Mouse (Mus musculus) kidney, embryonic 16.5 days (tissue): ENCODE measurements at regions not wholly inside any gene's neighbourhood (a gene's known extent, or its start where the extent isn't known, plus 50 kb on each side); places are given as distances from the start of the nearest gene placed in this dataset.

Experiments
- ATAC-seq: fragments of 200-750 bp; cut with Nextera tagmentation; 2 replicates; pipeline ENCODE4 v1.8.0; 2017; ENCODE audit warnings: moderate TSS enrichment; ENCODE audit not compliant: low FRiP score, low TSS enrichment
- H3K27ac ChIP-seq: fragments of 300-500 bp; sonication (generic); 2 replicates; pipeline ENCODE4 v1.5.1; 2014; ENCODE audit warnings: low read length
- H3K27me3 ChIP-seq: fragments of 300-500 bp; sonication (generic); 2 replicates; pipeline ENCODE4 v1.6.1; 2014; ENCODE audit warnings: low read length, control low read depth, mixed read lengths; ENCODE audit not compliant: insufficient read depth
- H3K36me3 ChIP-seq: fragments of 300-500 bp; sonication (generic); 2 replicates; pipeline ENCODE4 v1.6.1; 2014; ENCODE audit warnings: low read length, control low read depth, mixed read lengths; ENCODE audit not compliant: insufficient read depth
- H3K4me1 ChIP-seq: fragments of 300-500 bp; sonication (generic); 2 replicates; pipeline ENCODE4 v1.6.1; 2014; ENCODE audit warnings: low read length, control low read depth, mixed read lengths; ENCODE audit not compliant: insufficient read depth
- H3K4me2 ChIP-seq: fragments of 300-500 bp; sonication (generic); replicated peaks from 2 replicates; pipeline ENCODE4 v1.6.1; 2014; ENCODE audit warnings: low read depth, low read length
- H3K4me3 ChIP-seq: fragments of 300-500 bp; sonication (generic); 2 replicates; pipeline ENCODE4 v1.5.1; 2014; ENCODE audit warnings: mild to moderate bottlenecking, low read length
- H3K9ac ChIP-seq: fragments of 300-500 bp; sonication (generic); replicated peaks from 2 replicates; pipeline ENCODE4 v1.6.1; 2014; ENCODE audit warnings: low read length
- H3K9me3 ChIP-seq: fragments of 300-500 bp; sonication (generic); 2 replicates; pipeline ENCODE4 v1.6.1; 2016; ENCODE audit warnings: low read length, control low read depth
- WGBS: fragments of 180-500 bp; shearing (Covaris S2); extraction: QIAGEN DNeasy Blood & Tissue Kit; methylation state at CpG from one replicate; pipeline ENCODE4 v1.1.7; 2014; 5-methylcytosine and 5-hydroxymethylcytosine counted together

- H3K4me2 ChIP-seq = no peak overlapping the region
- no peaks in the 10 kb centered on the region for H3K4me1 ChIP-seq
- WGBS = 47% methylated on average over 7 of the region's 7 CpGs
- 0 out of 2 replicates have a peak overlapping the region, but pooled peaks have one; percentile 20 for H3K27ac ChIP-seq
- H3K27me3 ChIP-seq = no peaks in the 10 kb centered on the region
- no peak overlapping the region for H3K9ac ChIP-seq
- H3K9me3 ChIP-seq = no peaks in the 10 kb centered on the region
- no peak for ATAC-seq
- no peak overlapping the region for H3K4me3 ChIP-seq
- H3K36me3 ChIP-seq = no peaks in the 10 kb centered on the region
Observed at GRCm38 (mm10) chr2:114938416-114939147, 283.8 kb upstream of the Dph6 start.

GRCm38 (mm10) chr2:114966111-114966510 is 311.3 kb upstream of the Dph6 start:
- no peak for ATAC-seq
- WGBS = 60% methylated on average over 3 of the region's 3 CpGs
- H3K4me3 ChIP-seq = no peak overlapping the region

GRCm38 (mm10) chr2:114968651-114969050 is 313.9 kb upstream of the Dph6 start:
- no peaks in the 10 kb centered on the region for H3K4me1 ChIP-seq
- ATAC-seq = no peak
- H3K4me2 ChIP-seq = no peak overlapping the region
- H3K9ac ChIP-seq = no peak overlapping the region
- H3K36me3 ChIP-seq = no peaks in the 10 kb centered on the region
- H3K9me3 ChIP-seq = no peaks in the 10 kb centered on the region
- 63% methylated on average over 1 of the region's 1 CpGs for WGBS
- no peak overlapping the region for H3K27ac ChIP-seq
- no peak overlapping the region for H3K4me3 ChIP-seq
- H3K27me3 ChIP-seq = no peaks in the 10 kb centered on the region

More at GRCm38 (mm10) chr2:114966111-114966510, 311.3 kb upstream of the Dph6 start:
- Histone ChIP-seq H3K4me2 (no peak overlapping the region), H3K9me3 (no peaks in the 10 kb centered on the region), H3K27ac (no peak overlapping the region), H3K36me3 (no peaks in the 10 kb centered on the region), H3K9ac (no peak overlapping the region), H3K27me3 (no peaks in the 10 kb centered on the region), H3K4me1 (no peaks in the 10 kb centered on the region)

- Histone ChIP-seq H3K4me3 (no peak overlapping the region), H3K27me3 (no peaks in the 10 kb centered on the region), H3K9ac (no peak overlapping the region), H3K27ac (no peak overlapping the region), H3K9me3 (no peaks in the 10 kb centered on the region), H3K4me2 (no peak overlapping the region), H3K36me3 (no peaks in the 10 kb centered on the region), H3K4me1 (no peaks in the 10 kb centered on the region)
- no peak for ATAC-seq
Observed at GRCm38 (mm10) chr2:114993419-114993818, 338.7 kb upstream of the Dph6 start.

- H3K4me3 ChIP-seq = no peak overlapping the region
- 85% methylated on average over 2 of the region's 2 CpGs for whole genome bisulfite sequencing
- H3K4me2 ChIP-seq = no peak overlapping the region
- no peaks in the 10 kb centered on the region for H3K27me3 ChIP-seq
- H3K9me3 ChIP-seq = no peaks in the 10 kb centered on the region
- no peak overlapping the region for H3K9ac ChIP-seq
- H3K27ac ChIP-seq = no peak overlapping the region
- H3K4me1 ChIP-seq = no peaks in the 10 kb centered on the region
- H3K36me3 ChIP-seq = no peaks in the 10 kb centered on the region
- ATAC-seq = no peak
Observed at GRCm38 (mm10) chr2:114993882-114994281, 339.1 kb upstream of the Dph6 start.

- no peaks in the 10 kb centered on the region for H3K4me1 ChIP-seq
- no peaks in the 10 kb centered on the region for H3K9me3 ChIP-seq
- no peak overlapping the region for H3K4me2 ChIP-seq
- no peaks in the 10 kb centered on the region for H3K27me3 ChIP-seq
- H3K27ac ChIP-seq = no peak overlapping the region
- H3K4me3 ChIP-seq = no peak overlapping the region
- no peak overlapping the region for H3K9ac ChIP-seq
- H3K36me3 ChIP-seq = no peaks in the 10 kb centered on the region
- ATAC-seq = no peak
- 80% methylated on average over 2 of the region's 2 CpGs for WGBS
Observed at GRCm38 (mm10) chr2:114994691-114995347, 340.1 kb upstream of the Dph6 start.

GRCm38 (mm10) chr2:115013916-115014315 is 359.2 kb upstream of the Dph6 start:
- no peaks in the 10 kb centered on the region for H3K27me3 ChIP-seq
- no peak overlapping the region for H3K9ac ChIP-seq
- H3K4me1 ChIP-seq = no peaks in the 10 kb centered on the region
- no peak overlapping the region for H3K27ac ChIP-seq
- H3K36me3 ChIP-seq = no peaks in the 10 kb centered on the region
- WGBS = 93% methylated on average over 1 of the region's 1 CpGs
- no peak overlapping the region for H3K4me3 ChIP-seq
- no peaks in the 10 kb centered on the region; the same call in 1 of the 2 replicates for H3K9me3 ChIP-seq
- ATAC-seq = no peak
- no peak overlapping the region for H3K4me2 ChIP-seq

- Histone ChIP-seq H3K27ac (no peak overlapping the region), H3K9me3 (no peaks in the 10 kb centered on the region), H3K4me2 (no peak overlapping the region), H3K36me3 (no peaks in the 10 kb centered on the region), H3K27me3 (no peaks in the 10 kb centered on the region), H3K9ac (no peak overlapping the region), H3K4me1 (peaks cover 3% of the 10 kb centered on the region; the same call in 1 of the 2 replicates), H3K4me3 (no peak overlapping the region)
- no peak for ATAC-seq
- 89% methylated on average over 3 of the region's 3 CpGs for WGBS
Observed at GRCm38 (mm10) chr2:115026777-115027176, 372.0 kb upstream of the Dph6 start.

- ATAC-seq = peak; percentile 67; the same call in 1 of the 2 replicates
- no peaks in the 10 kb centered on the region for H3K9me3 ChIP-seq
- WGBS = 60% methylated on average over 2 of the region's 2 CpGs
- no peak overlapping the region for H3K4me3 ChIP-seq
- no peak overlapping the region for H3K27ac ChIP-seq
- H3K4me2 ChIP-seq = no peak overlapping the region
- no peaks in the 10 kb centered on the region for H3K36me3 ChIP-seq
- no peak overlapping the region for H3K9ac ChIP-seq
- peaks cover 3% of the 10 kb centered on the region; the same call in 1 of the 2 replicates for H3K4me1 ChIP-seq
- H3K27me3 ChIP-seq = no peaks in the 10 kb centered on the region
Observed at GRCm38 (mm10) chr2:115031134-115031533, 376.4 kb upstream of the Dph6 start.

GRCm38 (mm10) chr2:115036205-115036604 is 381.4 kb upstream of the Dph6 start:
- WGBS = 73% methylated on average over 3 of the region's 3 CpGs
- H3K9ac ChIP-seq = no peak overlapping the region
- no peaks in the 10 kb centered on the region for H3K9me3 ChIP-seq
- H3K4me3 ChIP-seq = no peak overlapping the region
- H3K27me3 ChIP-seq = no peaks in the 10 kb centered on the region
- no peaks in the 10 kb centered on the region for H3K36me3 ChIP-seq
- ATAC-seq = no peak
- H3K4me2 ChIP-seq = no peak overlapping the region
- H3K27ac ChIP-seq = no peak overlapping the region
- H3K4me1 ChIP-seq = no peaks in the 10 kb centered on the region
